Mouse (Mus musculus) gastrocnemius, postnatal 10 days (tissue): ENCODE measurements around the gene Cyp4a10. TPM values are rescaled to one million over a fixed set of nuclear protein-coding genes. Genes with fewer than 3 reads are reported as not detected.
"Not testable (repeated sequence)": the region's sequence is repeated elsewhere in the genome, so short reads cannot be mapped to it uniquely, and the experiment has no call there.

Experiments
- DNase-seq: peaks from one replicate; pipeline ENCODE4 v3.0.0; 2021; ENCODE audit warnings: mixed read lengths
- long read RNA-seq, 2 experiments: library from polyadenylated mRNA; stranded (forward); transcript quantifications; one replicate each; pipeline ENCODE4 v2.0.0; 2021
- total RNA-seq, 2 experiments: library from RNA; stranded (reverse); gene quantifications; 2 replicates each; pipeline ENCODE4 v1.2.3; 2021

Gene Cyp4a10
- total RNA-seq, result not detected
- long read RNA-seq, experiment 1, result 0 reads
- long read RNA-seq, experiment 2, result 0 reads

- DNase-seq, result not testable (repeated sequence)
Observed at GRCm38 (mm10) chr4:115518000-115518399, at the start of gene Cyp4a10. Gene Cyp4a10, plus strand, starts transcription at chr4:115518264.

DNA sequence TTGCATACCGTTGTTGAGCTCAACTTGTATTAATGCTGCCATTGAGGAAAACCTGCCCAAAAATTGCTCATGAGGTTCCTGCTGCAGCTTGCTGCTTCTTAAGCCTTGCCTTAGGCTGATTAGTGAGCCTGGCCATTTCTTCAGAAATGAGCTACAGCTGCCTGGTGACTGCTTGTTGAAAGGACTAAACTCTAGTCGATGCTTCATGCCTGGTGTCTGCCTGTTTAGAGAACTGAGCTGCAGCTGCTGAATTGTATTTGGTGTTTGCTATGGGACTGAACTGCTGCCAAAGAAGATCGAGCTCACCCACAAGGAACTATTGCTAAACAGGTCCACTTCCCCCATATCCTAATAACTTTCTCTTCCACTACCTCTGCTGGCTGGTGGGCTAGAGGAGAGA, 44.5 kb upstream of the Cyp4a10 start:
- not testable (repeated sequence) for DNase-seq

DNA sequence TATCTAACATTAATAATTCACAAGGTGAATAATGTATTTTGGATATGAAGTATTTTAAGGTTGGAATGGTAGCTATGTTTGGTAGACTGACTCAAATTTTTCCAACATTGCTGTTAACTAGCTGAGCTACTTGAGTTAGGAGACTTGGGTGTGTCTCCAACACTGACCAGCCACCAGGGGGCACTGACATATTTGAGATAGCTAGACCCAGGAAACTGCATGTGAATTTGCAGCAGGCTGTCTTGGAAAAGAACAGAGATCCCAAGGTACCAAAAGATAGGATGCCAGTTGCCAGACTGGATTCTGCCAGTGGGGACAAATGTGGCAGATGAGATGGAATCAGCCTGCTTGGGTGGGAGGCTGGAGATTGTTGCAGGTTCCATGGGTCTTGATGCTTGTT, 42.0 kb upstream of the Cyp4a10 start:
- DNase-seq, result not testable (repeated sequence)

DNA sequence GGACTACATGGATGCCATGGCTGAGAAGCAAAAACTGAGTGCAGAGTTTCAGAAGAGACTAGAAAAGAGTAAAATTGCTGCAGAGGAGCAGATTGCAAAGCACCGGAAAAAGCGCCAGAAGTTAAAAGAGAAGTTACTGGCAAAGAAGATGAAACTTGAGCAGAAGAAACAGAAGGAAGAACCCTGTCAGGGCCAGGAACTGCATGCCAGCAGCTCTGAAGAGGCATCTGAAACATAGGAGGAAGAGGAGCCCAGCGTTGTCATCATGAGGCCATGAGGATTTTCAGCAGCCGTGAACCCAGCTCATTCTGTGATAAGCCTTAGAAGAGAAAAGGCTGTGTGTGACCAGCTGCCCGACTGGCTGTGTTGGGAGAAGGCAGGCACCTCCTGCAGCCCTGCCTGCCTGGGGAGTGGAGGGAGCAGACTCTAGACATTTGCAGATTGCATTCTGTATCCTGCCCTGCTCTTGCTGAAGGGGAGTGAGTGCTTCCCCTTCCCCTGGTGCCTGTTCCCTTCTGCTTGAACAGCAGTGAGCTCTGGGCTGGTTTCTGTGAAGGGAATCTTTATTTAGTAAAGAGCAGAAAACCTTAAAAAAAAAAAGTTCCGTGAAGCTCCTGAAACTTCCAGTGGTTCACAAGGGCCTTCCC, 36.9 kb upstream of the Cyp4a10 start:
- DNase-seq, result no peak

GRCm38 (mm10) chr4:115496001-115496400, 22.1 kb upstream of the Cyp4a10 start, which contains the start of gene Cyp4a14:
Gene Cyp4a14, minus strand, starts transcription at chr4:115496142.
- no peak for DNase-seq

DNA sequence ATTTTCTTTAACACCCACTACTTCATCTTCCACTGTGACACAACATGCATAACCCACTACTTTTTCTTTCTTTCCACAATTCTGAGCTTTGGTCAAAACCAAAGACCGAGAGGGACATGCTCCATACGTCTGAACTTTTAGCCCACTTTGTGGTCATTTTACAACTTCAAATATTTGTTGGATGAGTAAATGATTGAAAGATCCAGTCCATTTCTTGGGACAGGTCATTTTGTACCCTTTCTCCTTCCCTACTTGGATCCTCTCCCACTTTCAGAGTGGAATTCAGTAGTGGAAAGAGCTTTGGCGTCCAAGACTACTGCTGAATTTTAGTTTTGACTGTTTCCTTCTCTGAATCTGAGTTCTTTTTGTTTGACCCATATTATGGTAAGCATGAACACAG, 20.6 kb upstream of the Cyp4a10 start:
- no peak for DNase-seq

DNA sequence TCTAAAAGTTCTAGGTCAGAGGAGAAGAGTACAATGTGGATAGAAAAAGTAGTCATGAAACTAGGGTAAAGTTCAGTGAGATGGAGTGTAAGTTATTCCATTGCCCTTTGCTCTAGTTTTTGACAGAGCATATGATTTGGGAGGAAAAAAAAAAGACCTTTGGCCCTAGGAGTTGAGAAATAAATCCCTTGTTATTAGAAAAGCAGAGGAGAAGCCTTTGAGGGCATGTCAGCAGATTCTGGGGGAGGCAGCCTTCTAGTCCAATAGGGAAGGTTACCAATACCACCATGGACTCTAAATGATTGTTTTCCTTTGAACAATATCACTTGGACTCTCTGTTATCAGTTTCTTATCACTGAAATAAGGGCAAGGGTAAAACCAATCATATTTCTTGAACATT, 4.1 kb upstream of the Cyp4a10 start:
- DNase-seq, result not testable (repeated sequence)

DNA sequence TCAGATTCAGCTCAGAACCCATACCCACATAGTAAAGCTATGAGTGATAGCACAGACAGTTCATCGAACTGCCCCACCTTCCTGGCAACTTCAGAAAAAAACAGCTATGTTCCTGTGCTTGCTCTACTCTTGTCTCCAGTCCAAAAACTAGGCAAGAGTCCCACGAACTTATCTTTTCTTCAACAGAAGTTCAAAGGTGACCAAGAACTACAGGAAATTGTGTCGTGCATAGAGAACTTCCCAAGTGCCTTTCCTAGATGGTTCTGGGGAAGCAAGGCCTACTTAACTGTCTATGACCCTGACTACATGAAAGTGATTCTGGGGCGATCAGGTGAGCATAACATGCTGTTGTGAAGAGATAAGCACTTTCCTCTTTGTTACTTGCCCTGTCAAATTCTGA, 1.4 kb downstream of the Cyp4a10 start:
- DNase-seq, result no peak

DNA sequence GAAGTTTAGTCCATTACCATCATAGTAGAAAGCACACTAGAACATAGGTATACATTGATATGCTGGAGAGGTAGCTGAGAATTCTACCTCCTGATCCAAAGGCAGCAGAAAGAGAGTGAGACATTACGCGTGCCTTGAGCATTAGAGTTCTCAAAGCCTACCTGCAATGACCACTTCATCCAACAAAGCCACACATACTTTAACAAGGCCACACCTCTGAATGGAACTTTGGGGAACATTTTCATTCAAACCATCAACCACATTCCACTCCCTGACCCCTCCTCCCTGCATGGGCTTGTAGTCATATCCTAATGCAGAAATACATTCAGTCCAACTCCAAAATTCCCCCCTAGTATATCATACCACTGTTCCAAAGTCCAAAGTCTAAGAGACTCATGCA, 3.7 kb downstream of the Cyp4a10 start:
- no peak for DNase-seq

GRCm38 (mm10) chr4:115545101-115545500, 27.0 kb downstream of the Cyp4a10 start:
- DNase-seq, result no peak

- DNase-seq, result no peak
Observed at GRCm38 (mm10) chr4:115546141-115546828, 28.2 kb downstream of the Cyp4a10 start.

DNA sequence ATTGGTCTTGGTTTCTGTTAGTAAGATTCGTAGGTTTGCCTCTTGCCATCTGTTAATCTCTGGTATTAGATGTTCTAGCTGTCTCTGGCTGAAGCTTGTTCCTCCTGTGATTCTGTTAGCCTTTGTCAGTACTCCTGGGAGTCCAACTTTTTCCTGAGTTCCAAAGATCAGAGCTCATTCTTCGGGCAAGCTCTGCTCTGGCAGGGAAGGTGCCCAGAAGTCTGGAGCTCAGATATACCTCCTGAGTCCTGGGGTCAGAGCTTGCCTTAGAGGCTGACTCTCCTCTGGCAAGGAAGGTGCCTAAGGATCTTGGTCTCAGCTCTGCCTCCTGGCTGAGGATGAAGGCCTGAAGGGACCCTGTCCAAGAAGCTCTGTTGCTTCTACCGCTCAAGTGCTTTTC, 34.7 kb downstream of the Cyp4a10 start:
- DNase-seq, result no peak

- no peak for DNase-seq
Observed at GRCm38 (mm10) chr4:115555513-115555912, 37.4 kb downstream of the Cyp4a10 start.

GRCm38 (mm10) chr4:115557861-115558561, 39.9 kb downstream of the Cyp4a10 start:
- no peak for DNase-seq

- DNase-seq, result not testable (repeated sequence)
Observed at GRCm38 (mm10) chr4:115561236-115561635, 43.2 kb downstream of the Cyp4a10 start.

DNA sequence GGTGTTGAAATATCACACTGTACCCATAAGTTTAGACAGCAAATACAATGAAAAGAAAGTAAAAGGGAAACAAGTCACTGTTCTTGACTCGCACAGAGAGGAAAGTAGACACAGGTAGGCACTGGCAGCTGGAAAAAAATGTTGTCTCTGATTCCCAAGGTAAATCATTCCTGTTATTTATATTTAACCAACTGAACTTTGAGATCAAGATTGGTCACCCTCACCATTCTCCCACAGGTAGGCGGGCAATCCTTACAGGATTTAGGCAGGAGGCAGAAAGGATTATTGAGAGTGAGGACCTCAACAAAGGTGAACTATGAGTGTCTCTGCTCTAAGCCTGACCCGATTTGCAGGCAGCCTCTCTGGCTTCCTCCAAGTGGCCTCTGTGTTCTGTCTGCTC, 45.3 kb downstream of the Cyp4a10 start, which contains the start of gene Cyp4a31:
Gene Cyp4a31 (plus strand): TSS at position 249 of the 400 bp plus-strand sequence.
- no peak for DNase-seq

GRCm38 (mm10) chr4:115564469-115565225, 46.6 kb downstream of the Cyp4a10 start:
- DNase-seq, result not testable (repeated sequence)

DNA sequence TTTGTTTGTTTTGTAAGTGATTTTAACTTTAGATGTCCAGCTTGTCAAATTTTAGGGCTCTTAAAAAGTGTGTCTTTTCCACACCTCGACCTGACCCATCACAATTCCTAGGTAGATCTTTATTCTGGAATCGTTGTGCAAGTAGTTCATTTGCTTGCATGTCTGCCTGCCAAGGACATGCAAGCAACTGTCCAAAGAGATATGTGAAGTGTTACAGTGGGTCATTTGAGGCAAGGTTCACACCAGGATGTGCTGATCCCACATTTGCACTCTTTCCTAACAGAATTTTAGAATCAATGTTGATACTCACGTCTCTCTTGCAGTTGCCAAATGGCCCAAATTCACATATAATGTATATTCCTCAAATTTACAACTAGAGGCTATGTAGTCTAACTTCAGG, 57.2 kb downstream of the Cyp4a10 start:
- DNase-seq, result no peak

- DNase-seq, result no peak
Observed at GRCm38 (mm10) chr4:115575776-115576175, 57.7 kb downstream of the Cyp4a10 start.

GRCm38 (mm10) chr4:115583036-115583435, 65.0 kb downstream of the Cyp4a10 start:
- no peak for DNase-seq
